Mouse (Mus musculus) adrenal gland, adult (tissue): ENCODE results near the gene Actl6b.

Source experiments
- DNase-seq, 2 experiments: peaks; one replicate each; pipeline ENCODE4 v3.0.0; 2022 to 2023; ENCODE audit warnings: low spot score in 1 of 2; ENCODE audit not compliant: inconsistent age in 2 of 2

Gene Actl6b

GRCm38 (mm10) chr5:137528247-137528968 is 24.9 kb upstream of the Actl6b start:
- DNase-seq = peak in 1 of 2 experiments; percentile 52

GRCm38 (mm10) chr5:137529221-137529995 is 23.9 kb upstream of the Actl6b start:
- no peak for DNase-seq

DNA sequence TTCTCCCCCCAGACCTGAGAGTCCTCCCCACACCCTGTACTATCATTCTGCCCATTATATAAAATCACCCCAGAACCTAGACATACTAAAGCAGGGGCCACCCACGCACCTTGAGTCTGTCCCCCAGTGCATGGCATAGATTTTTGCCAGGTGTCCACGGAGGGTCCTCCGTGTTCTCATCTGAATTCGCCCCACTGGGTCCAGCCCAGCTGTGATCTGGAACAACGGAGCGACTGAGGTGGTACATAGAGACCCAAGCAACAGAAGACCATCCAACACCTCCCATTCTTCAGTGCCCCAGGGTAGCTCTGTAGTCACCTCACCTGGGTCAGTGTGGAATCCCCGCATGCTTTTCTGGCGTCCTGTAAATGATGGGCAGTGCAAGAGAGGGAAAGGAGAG is 23.2 kb upstream of the Actl6b start:
- DNase-seq = no peak

GRCm38 (mm10) chr5:137530588-137531413 is 22.5 kb upstream of the Actl6b start:
- peak; percentile 72 to 89 for DNase-seq

- DNase-seq = peak in 1 of 2 experiments; percentile 75
Observed at GRCm38 (mm10) chr5:137531414-137532130, 21.7 kb upstream of the Actl6b start.

GRCm38 (mm10) chr5:137532131-137532807 is 21.0 kb upstream of the Actl6b start:
- DNase-seq = peak in 1 of 2 experiments; percentile 87

DNA sequence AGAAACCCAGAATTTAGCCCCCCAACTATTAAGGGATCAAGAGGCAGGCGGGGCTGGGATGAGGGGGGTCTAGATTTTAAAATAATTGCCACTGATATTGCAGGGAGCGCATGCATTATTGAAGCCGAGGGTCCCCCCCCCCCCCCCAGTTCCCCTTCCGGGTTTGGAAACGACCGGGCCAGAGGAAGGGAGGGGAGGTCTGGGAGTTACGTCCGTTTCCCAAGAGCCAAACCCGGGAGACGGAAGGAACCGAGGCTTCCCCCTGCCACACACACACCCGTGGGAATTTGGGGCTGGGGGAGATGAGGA is 20.6 kb upstream of the Actl6b start:
- no peak for DNase-seq

GRCm38 (mm10) chr5:137533117-137533827 is 20.0 kb upstream of the Actl6b start, which contains the start of the genes Epo and Gnb2:
Gene Epo, minus strand, starts transcription at chr5:137533242.
Gene Gnb2, minus strand, starts transcription at chr5:137533510.
- peak; percentile 98 to 99 for DNase-seq

GRCm38 (mm10) chr5:137534762-137535161 is 18.6 kb upstream of the Actl6b start:
- DNase-seq = peak in 1 of 2 experiments; percentile 5

- no peak for DNase-seq
Observed at GRCm38 (mm10) chr5:137535318-137535717, 18.0 kb upstream of the Actl6b start.

DNA sequence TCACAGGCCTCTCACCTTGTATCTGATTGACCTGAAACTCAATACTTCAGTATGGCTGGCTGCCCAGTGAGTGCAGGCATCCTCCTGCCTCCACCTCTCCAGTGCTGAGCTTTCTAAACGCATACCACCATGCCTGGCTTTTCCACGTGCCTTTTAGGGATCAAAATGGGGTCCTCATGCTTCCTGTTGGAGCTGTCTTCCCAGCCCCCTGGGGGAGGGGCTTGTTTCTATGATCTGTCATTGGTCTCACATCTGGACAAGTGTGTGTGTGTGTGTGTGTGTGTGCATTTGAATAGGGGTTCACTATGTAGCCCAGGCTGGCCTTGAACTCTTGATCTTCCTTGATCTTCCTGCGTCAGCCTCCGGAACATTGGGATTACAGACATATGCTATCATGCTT is 15.9 kb upstream of the Actl6b start:
- DNase-seq = peak; percentile 14 to 25

- peak; percentile 50 to 74 for DNase-seq
Observed at GRCm38 (mm10) chr5:137539291-137539801, 14.0 kb upstream of the Actl6b start.

DNA sequence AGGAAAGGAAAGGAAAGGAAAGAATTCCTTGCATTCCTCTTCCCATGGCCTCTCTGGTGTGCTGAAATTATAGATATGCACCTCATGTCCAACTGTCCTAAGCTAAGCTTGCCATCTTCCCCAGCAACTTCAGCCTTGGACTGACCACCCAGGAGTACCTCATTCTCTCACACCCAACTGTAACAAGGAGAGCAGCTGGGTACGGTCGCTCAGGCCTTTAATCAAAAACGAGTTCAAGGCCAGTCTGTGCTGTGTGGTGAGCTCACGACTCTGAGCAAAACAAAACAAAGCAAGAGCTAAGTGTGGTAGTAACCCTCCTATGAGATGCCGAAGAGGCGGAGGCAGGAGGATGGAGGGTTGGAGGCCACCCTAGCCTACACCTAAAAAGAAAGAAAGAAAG is 12.3 kb upstream of the Actl6b start:
- DNase-seq = peak; percentile 55 to 74

- peak; percentile 73 to 89 for DNase-seq
Observed at GRCm38 (mm10) chr5:137541768-137542540, 11.4 kb upstream of the Actl6b start.

DNA sequence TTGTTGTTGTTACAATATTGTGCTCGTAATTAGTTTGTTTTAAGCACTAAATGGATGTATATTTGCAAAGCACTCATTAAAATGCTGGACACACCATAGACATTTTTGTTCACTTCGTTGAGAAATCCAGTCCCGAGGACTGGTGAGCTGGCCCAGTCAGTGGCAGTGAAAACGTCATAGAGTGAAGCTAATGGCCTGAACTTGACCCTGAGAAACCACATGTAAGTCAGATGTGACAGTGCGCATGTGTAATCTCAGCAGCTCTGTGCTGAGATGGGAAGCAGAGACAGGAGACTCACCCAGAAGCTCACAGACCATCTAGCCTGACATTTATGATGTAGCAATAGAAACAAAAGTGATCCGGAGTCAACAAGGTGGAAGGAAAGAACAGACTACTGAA is 8.4 kb upstream of the Actl6b start:
- peak; percentile 64 to 81 for DNase-seq

DNA sequence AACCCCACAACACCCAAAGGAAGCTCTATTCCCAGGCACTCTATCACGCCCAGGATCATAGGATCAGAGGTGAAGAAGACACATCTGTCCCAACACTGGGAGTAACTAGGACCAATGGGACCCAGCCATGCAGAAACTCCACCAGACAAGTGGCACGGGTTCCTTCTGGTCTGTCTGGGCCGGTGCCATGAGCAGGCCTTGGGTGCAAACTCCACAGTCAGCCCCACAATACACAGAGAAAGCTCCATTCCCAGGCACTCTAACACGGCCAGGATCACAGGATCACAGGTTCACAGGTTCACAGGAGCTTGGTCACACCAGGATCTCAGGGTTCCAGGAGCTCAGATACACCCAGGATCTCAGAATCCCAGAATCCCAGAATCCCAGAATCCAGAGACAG is 7.7 kb upstream of the Actl6b start:
- DNase-seq = no peak

DNA sequence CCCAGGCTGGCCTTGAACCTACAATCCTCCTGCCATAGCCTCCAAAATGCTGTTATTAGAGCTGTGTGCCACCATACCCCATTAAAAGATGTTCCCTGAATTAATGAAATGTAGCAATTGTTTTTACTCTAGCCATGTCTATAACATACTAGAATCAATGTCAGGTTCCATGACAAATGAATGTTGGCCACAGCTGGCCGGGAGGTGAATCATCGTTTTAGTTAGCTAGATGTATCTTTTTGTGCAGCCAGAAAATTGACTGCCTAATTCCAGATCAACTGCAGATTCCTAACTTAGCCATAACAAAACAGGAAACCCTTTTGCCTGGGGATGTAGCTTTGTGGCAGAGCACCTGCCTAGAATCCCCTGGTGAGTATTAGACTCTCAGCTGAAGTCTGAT is 3.5 kb upstream of the Actl6b start:
- DNase-seq = peak in 1 of 2 experiments; percentile 72

DNA sequence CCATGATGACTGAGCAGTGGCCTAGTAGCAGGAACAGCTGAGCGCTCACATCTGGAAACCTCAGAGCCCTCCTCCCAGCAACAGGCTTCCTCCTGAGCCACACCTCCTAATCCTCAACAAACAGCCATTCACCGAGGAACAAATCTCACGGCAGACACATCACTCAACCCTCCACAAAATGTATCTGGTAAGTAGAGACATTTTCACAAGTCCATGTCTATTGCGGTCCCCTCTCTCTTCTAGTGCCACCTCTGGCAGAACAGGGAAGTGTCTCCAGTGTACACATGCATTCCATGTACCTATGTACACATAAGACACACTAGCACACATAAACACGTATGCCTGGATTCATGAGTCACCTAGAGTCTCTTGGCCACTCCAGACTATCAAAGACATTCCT is 2.2 kb upstream of the Actl6b start:
- no peak for DNase-seq

- DNase-seq = no peak
Observed at GRCm38 (mm10) chr5:137553000-137553399, 317 bp upstream of the Actl6b start.
